Mouse (Mus musculus): ENCODE results near the gene Vtn. TPM values are rescaled to one million over a fixed set of nuclear protein-coding genes. Genes with fewer than 3 reads are reported as not detected.

The Vtn gene
- total RNA-seq, 2 experiments from 2014 or later, result not detected

- 0 out of 2 replicates have a peak, but pooled peaks have one; percentile 6 for ATAC-seq (replicated peaks; ENCODE audit: poor library complexity, severe bottlenecking)
Measured at GRCm38 (mm10) chr11:78497071-78497541, 1.8 kb upstream of the Vtn start.

GRCm38 (mm10) chr11:78497544-78498522 is 1.1 kb upstream of the Vtn start, which contains the start of gene Sarm1:
Gene Sarm1 (minus strand): TSS chr11:78497754.
- ATAC-seq (replicated peaks; ENCODE audit: poor library complexity, severe bottlenecking), result peak; percentile 99

- ATAC-seq (replicated peaks; ENCODE audit: poor library complexity, severe bottlenecking), result no peak
Measured at GRCm38 (mm10) chr11:78499543-78499942, 652 bp downstream of the Vtn start.

GRCm38 (mm10) chr11:78500623-78501202 is 1.8 kb downstream of the Vtn start:
- no peak for ATAC-seq (replicated peaks; ENCODE audit: poor library complexity, severe bottlenecking)

GRCm38 (mm10) chr11:78501529-78501928 is 2.6 kb downstream of the Vtn start:
- ATAC-seq (replicated peaks; ENCODE audit: poor library complexity, severe bottlenecking), result no peak

GRCm38 (mm10) chr11:78502909-78503650 is 4.2 kb downstream of the Vtn start, which contains the start of gene Sebox:
Gene Sebox (plus strand): TSS chr11:78503447.
- no peak for ATAC-seq (replicated peaks; ENCODE audit: poor library complexity, severe bottlenecking)

GRCm38 (mm10) chr11:78505430-78505829 is 6.5 kb downstream of the Vtn start:
- ATAC-seq (replicated peaks; ENCODE audit: poor library complexity, severe bottlenecking), result no peak

- no peak for ATAC-seq (replicated peaks; ENCODE audit: poor library complexity, severe bottlenecking)
Measured at GRCm38 (mm10) chr11:78509148-78509547, 10.3 kb downstream of the Vtn start.

- peak; percentile 97 for ATAC-seq (replicated peaks; ENCODE audit: poor library complexity, severe bottlenecking)
Measured at GRCm38 (mm10) chr11:78512025-78512957, 13.4 kb downstream of the Vtn start, which contains the start of the genes Tmem199 and Poldip2. Gene Tmem199 (minus strand): TSS chr11:78512172. Gene Poldip2 (plus strand): TSS chr11:78512193.

GRCm38 (mm10) chr11:78513106-78513790 is 14.4 kb downstream of the Vtn start:
- ATAC-seq (replicated peaks; ENCODE audit: poor library complexity, severe bottlenecking), result no peak

- ATAC-seq (replicated peaks; ENCODE audit: poor library complexity, severe bottlenecking), result no peak
Measured at GRCm38 (mm10) chr11:78515549-78516325, 16.8 kb downstream of the Vtn start.

GRCm38 (mm10) chr11:78518931-78519330 is 20.0 kb downstream of the Vtn start:
- ATAC-seq (replicated peaks; ENCODE audit: poor library complexity, severe bottlenecking), result no peak

- no peak for ATAC-seq (replicated peaks; ENCODE audit: poor library complexity, severe bottlenecking)
Measured at GRCm38 (mm10) chr11:78521880-78522279, 23.0 kb downstream of the Vtn start.

GRCm38 (mm10) chr11:78522481-78522997 is 23.6 kb downstream of the Vtn start:
- ATAC-seq (replicated peaks; ENCODE audit: poor library complexity, severe bottlenecking), result no peak

GRCm38 (mm10) chr11:78523241-78523955 is 24.5 kb downstream of the Vtn start:
- no peak for ATAC-seq (replicated peaks; ENCODE audit: poor library complexity, severe bottlenecking)

GRCm38 (mm10) chr11:78524838-78525237 is 25.9 kb downstream of the Vtn start:
- no peak for ATAC-seq (replicated peaks; ENCODE audit: poor library complexity, severe bottlenecking)

- ATAC-seq (replicated peaks; ENCODE audit: poor library complexity, severe bottlenecking), result no peak
Measured at GRCm38 (mm10) chr11:78528714-78529113, 29.8 kb downstream of the Vtn start.

Data from granulocyte monocyte progenitor cell, adult 5-6 weeks (primary cell).